ENCODE assay signal across 7 mouse cellular contexts in genomic region chr2:33315233-33316062, GRCm38 (mm10). TPM values are rescaled to one million over a fixed set of nuclear protein-coding genes. Genes with fewer than 3 reads are reported as not detected.
DNase-seq lines count a peak whose midpoint lies in the region; ATAC-seq and TF ChIP-seq lines count a peak whose summit lies in the region.

No protein-coding gene starts in this region.

- H3K4me1 ChIP-seq in liver, embryonic 12.5 days: peaks cover 7% of the 10 kb centered on the region; the same call in 1 of the 2 replicates
- H3K4me1 ChIP-seq in heart, adult 2 months (ENCODE audit: control insufficient read depth, insufficient read depth, low read length): peaks cover 8% of the 10 kb centered on the region

- no peaks in the 10 kb centered on the region for H3K27me3 ChIP-seq in liver, embryonic 12.5 days (replicated peaks)
- no peaks in the 10 kb centered on the region for H3K27me3 ChIP-seq in heart, adult 2 months (ENCODE audit: control insufficient read depth, insufficient read depth, low read length)

- H3K79me2 ChIP-seq in heart, adult 2 months (replicated peaks; ENCODE audit: control insufficient read depth, insufficient read depth, low read length): no peaks in the 10 kb centered on the region

- no peak for TF ChIP-seq POLR2A in heart, adult 2 months (IDR thresholded peaks at IDR 0.05; ENCODE audit: insufficient read depth, low read depth, low read length)

- intact Hi-C loops in heart, adult 2 months (cut with DNase I): loop anchor here (2.0 to 5.0 kb wide), 2 partner anchors 48 to 99 kb away; partner anchors contain the start of gene Angptl2

- TF ChIP-seq CTCF in heart, adult 2 months (IDR thresholded peaks at IDR 0.05): no peak

- ATAC-seq in liver, embryonic 12.5 days: no peak

- no peak overlapping the region for H3K4me3 ChIP-seq in liver, embryonic 12.5 days
- no peak overlapping the region for H3K4me3 ChIP-seq in heart, adult 2 months

- no peaks in the 10 kb centered on the region for H3K36me3 ChIP-seq in liver, embryonic 12.5 days
- no peaks in the 10 kb centered on the region for H3K36me3 ChIP-seq in heart, adult 2 months (ENCODE audit: control insufficient read depth, insufficient read depth, low read length)

- no peaks in the 10 kb centered on the region for H3K9me3 ChIP-seq in liver, embryonic 12.5 days (replicated peaks)

- peak; percentile 12 for DNase-seq in liver
- DNase-seq in heart, adult 2 months: peak; percentile 42 to 47
- DNase-seq in layer of hippocampus, adult 18-20 months (ENCODE audit: low spot score in 2 of 2): peak; percentile 45 to 77
- DNase-seq in retina, embryonic 14.5 days (ENCODE audit: low spot score): peak; percentile 36
- no peak for DNase-seq in embryo, embryonic 10 days (ENCODE audit: low spot score)
- DNase-seq in thymus, postnatal 10 days (ENCODE audit: low spot score in 2 of 2): no peak

- WGBS in liver, embryonic 12.5 days (ENCODE audit: insufficient replicate concordance): 52% methylated on average over 4 of the region's 4 CpGs
- WGBS in heart, adult 2 months: 51% methylated on average over 4 of the region's 4 CpGs

- no peak overlapping the region for H3K27ac ChIP-seq in liver, embryonic 12.5 days
- peak overlapping the region; percentile 70 for H3K27ac ChIP-seq in heart, adult 2 months

- no peak overlapping the region for H3K9ac ChIP-seq in liver, embryonic 12.5 days
- no peak overlapping the region for H3K9ac ChIP-seq in heart, adult 2 months (ENCODE audit: low read depth, low read length)

- no peak overlapping the region for H3K4me2 ChIP-seq in liver, embryonic 12.5 days

- TF ChIP-seq EP300 in heart, adult 2 months (IDR thresholded peaks at IDR 0.05; ENCODE audit: insufficient read depth, low read depth, low read length): no peak

RNA-seq across cellular contexts. Expression of gene Ralgps1, which starts 55.8 kb away (rescaled TPM):
- polyA plus RNA-seq in liver, embryonic 12.5 days (2016; fragmentation: Nextera tagmentation; extraction: Ambion mirVana): 1.1 and 1.4 TPM in 2 replicates
- 1 to 10 TPM; 4.9 to 5.3 TPM for total RNA-seq in heart, adult 2 months (2021)
- polyA plus RNA-seq in heart, adult 2 months (2012; rRNA removed): 3.8 and 5.2 TPM in 2 replicates
- total RNA-seq in layer of hippocampus, adult 18-20 months (2021): 10 to 100 TPM; 60.3 to 62.4 TPM

Comparison
In these comparisons a context has a peak if more than half of its experiments do, and no peak if none do; other contexts are left out.
1. DNase-seq: peak in liver (single experiment), heart, adult 2 months (2 of 2), layer of hippocampus, adult 18-20 months (2 of 2) and retina, embryonic 14.5 days (single experiment); none in embryo, embryonic 10 days (single experiment) and thymus, postnatal 10 days (0 of 2).
2. RNA of gene Ralgps1, which starts 55.8 kb away (total RNA-seq): 60.3 to 62.4 TPM in layer of hippocampus, adult 18-20 months; 4.9 to 5.3 TPM in heart, adult 2 months; every median in the first group is over 4 times any median in the second.